Mouse (Mus musculus) 3T3-L1 (cell line): ENCODE measurements around the gene Cep95.
"Not testable (repeated sequence)": the region's sequence is repeated elsewhere in the genome, so short reads cannot be mapped to it uniquely, and the experiment has no call there.

Experiments
- DNase-seq: peaks from one replicate; pipeline ENCODE4 v3.0.0-alpha.2; 2015; ENCODE audit warnings: low read depth, low spot score

Gene Cep95

DNA sequence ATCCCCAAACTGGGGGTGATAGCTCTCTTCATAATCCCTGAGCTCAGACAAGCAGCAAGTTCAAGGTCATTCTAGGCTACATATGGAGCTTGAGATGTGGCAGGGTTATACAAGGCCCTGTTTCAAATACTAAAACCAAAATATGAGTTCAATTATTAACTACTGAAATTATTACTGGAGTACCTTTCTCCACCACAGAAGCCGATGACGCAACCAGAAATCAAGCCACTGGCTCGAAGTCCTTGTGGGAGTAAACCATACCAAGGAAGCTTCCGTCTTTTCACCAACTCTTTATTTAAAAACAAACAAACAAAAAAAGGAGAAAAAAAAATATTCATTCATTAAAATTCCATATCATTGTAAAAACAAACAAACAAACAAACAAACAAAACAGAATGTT, 12.1 kb upstream of the Cep95 start:
- DNase-seq = no peak

DNA sequence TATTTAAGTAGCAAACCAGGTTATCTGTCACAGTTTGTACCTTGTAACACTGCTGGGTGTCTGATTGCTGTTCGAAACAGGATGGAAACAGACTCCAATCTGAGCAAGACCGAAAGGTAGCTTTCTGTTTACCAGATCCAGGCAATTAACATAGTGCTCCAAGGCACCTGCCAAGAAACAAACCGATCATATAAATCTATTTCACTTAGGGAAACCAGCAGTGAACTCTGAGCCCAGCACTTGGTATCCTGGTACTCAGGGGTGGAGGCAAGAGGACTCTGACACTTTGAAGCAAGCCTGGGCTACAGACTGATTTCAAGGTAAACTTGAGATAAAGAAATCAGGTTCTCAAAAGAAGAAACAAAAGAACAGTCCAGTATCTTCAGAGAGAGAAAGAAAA, 11.7 kb upstream of the Cep95 start:
- DNase-seq = peak; percentile 3

DNA sequence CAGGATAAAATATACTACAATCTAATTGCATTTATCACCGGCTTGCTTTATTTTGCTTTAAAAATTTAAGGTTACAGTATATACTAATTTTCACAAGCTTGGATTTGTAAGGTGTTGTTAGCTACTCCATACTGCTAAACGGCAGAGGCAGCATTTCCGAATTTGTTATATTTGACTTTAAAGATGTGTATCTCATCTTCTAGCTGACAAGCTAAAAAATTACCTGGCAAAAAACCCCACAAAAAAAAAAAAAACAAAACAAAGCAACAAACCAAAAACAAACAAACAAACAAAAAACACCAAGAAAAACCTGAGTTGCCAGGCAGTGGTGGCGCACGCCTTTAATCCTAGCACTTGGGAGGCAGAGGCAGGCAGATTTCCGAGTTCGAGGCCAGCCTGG, 10.9 kb upstream of the Cep95 start:
- no peak for DNase-seq

DNA sequence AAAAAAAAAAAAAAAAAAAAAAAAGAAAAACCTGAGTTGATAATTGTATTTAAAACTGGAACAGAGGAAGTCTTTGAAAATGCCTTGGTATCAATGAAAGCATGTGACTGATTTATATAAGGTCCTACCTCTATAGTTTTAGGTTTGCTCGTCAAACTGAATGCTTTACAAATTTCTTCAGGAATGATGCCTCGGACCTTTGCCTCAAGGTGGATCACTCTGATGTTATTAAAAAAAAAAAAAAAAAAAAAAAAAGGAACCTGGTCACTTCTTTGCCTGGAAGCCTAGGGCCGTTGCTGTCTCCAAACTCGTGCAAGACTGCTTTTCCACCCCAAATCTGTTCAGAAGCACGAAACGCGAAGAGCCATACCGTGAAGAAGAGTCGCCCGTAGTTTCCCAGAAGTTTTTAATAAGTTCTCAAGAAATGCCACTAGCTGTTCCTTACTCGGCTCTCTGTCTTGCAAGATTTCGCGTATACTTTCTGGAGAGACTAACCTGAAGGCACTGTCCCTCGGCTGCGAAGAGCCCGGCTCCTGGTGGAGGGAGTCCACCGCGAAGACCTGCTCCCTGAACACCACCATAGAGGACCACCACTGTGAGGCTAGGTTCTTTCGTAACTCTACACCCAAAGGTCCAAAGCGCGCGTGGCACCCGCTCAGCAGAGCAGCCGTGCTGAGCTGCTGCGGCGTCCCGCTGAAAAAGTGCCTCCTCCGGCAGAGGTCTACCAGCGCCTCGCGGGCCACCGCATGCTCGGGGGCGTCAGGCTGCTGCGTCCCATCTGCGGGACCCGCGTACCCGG, 10.3 kb upstream of the Cep95 start:
- DNase-seq = no peak

DNA sequence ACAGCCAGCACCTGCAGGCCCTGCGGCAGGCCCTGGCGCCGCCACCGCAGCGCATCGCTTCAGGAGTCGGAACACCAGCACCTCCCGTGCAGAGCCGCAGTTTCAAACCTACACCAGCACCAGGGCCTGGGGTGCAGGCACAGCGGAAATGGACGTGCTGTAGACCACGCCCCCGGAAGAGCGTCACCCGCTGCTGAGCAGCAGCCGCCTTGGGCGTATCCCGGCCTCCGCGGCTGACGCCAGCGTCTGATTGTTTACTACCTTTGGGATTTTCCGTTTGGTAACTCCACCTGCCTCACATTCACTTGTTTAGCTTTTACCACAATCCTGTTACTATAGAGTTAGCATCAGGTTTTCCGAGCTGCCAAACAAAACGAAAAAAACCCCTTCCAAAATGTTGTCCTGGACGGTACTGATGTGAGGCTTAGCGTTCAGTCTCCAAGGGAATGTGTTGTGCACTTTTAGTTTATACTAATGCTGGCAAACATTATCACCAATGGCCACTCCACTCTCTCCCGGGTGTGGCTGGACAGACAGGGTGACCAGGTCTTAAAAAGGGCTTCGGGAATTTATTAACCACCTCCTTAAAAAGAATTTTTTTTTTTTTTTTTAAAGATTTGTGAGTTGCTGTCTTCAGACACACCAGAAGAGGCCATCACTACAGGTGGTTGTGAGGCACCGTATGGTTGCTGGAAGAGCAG, 9.5 kb upstream of the Cep95 start, which contains the start of gene Polg2:
TSS of gene Polg2 (minus strand) at position 150 of the 701 bp plus-strand sequence.
- DNase-seq = peak; percentile 96

DNA sequence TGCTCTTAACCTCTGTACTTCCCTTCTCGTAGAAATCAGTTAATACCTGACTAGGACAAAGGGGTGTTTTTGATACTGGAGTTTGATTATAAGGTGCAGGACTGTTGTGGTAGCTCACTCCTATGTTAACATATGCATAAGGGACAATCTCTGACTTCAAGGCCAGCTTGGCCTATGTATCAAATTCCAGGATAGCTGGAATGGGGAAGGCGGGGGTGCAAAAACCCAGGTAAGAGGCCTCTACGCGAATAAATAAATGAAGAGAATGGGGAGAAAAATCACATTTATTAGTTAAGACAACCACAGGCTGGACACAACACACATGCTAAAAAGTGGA, 9.0 kb upstream of the Cep95 start:
- no peak for DNase-seq

DNA sequence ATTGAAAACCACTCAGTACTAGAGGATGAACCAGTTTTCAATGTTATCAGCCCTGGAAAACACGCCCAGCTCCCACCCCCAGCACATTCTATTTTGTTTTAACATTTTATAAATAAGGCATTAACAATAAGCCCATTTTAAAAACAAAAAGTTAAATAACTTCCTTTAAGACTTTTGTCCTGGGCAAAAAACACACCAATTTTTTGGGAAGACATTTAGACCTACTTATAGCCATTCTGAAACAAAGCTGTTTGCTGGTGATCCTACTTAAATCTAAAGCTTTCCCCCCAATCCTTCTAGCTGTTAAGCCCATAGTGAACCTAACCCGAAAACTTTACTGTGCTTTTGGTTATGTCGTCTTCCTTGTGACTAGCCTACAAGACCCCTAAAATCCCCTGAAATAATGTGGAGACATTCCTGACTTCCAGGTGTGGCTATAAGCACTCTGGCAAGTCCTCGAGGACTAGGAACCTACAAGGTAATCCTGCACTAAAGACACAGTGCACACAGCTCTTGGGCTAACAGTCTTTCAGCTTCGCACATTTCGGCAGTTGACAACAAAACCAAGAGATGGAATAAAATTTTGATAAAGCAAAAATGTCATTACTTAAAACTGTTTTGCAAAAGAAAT, 8.3 kb upstream of the Cep95 start:
- peak; percentile 29 for DNase-seq

DNA sequence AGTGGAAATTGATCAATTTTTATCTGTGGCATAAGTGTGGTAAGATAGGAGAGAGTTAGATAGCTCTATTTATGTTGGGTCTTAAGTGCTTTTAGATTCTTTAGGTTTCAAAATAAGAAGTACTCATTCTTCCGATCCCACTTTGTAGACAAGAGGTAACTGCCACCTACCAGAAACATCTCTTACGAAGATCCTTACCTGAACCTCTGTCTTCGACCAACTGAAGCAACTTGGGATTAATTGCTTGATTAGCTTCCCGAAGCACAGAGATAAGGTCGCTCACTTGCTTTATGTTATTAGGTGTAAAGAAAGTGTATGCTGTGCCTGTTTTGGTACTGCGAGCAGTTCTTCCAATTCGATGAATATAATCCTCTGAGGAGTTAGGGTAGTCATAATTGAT, 6.8 kb upstream of the Cep95 start:
- DNase-seq = peak; percentile 3

DNA sequence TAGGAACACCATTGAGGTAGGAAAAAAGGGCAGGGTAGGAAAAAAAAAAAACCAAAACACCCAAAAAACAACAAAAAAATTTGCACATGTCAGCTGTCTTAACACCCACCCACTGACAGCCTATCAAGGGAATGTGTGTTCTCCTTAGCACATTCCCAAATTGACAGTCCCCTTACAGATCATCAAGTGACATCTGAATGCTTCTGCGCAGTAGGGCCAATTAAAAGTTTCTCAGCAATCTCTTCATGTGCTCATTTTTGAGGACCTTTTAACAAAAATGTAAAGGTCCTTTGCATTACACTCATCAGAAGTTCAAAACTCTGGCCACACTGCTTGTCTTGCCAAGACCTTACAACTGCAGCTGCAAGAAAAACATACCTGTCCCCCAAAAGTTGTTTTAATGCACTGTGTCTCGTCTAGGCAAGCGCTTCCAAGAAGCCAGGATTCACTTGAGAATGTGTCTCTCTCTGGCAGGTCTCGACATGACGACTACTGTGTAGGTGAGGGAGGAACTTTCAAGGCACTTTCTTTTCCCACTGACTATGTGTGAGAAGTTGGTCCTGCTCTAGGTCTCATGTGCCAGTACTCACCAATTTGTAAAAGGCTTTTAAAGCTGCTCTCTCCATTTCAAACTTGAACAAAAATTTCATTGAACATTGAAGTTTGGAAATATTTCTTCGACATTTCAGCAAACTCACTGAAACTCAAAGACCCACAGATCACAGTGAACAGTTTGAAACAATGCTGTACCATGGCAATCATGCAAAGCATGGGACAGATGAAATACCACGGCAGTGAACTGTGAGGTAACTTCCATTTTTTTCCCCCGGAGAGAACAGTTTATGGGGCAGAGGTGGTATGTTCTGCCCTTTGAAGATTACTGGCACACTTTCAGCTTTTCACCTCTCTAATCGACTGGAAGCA, 5.9 kb upstream of the Cep95 start:
- peak; percentile 20 for DNase-seq

DNA sequence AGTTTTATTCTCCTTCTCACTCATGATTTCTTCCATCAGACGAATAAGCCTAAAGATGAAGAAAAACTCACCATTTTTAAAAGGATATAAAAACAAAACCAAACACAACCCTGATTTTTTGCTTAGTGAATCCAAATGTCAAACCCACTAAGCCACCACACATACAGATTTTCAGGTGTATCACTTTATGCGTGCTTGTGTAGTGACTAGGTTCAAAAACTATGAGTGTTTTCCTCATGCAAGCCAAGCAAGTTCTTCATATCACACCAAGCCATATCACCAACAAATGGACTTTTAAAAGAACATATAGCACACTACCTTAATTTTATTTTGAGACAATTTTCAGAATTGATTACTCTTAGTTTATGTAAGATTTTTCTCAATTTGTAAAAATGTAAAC, 4.6 kb upstream of the Cep95 start:
- peak; percentile 8 for DNase-seq

DNA sequence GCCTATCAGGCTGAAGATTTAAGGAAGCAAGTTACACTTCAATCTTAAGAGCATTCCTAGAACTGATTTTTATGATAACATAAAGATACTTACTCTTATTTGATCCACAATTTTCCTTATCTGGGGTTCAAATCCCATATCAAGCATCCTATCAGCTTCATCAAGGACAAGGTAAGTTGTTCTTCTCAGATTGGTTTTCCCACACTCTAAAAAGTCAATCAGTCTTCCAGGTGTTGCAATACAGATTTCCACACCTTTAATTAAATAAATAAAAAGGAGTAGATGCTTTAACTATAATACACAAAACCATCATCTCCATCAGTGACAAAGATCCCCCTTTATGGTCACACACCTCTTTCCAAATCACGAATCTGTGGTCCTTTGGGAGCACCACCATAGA, 4.0 kb upstream of the Cep95 start:
- DNase-seq = no peak

DNA sequence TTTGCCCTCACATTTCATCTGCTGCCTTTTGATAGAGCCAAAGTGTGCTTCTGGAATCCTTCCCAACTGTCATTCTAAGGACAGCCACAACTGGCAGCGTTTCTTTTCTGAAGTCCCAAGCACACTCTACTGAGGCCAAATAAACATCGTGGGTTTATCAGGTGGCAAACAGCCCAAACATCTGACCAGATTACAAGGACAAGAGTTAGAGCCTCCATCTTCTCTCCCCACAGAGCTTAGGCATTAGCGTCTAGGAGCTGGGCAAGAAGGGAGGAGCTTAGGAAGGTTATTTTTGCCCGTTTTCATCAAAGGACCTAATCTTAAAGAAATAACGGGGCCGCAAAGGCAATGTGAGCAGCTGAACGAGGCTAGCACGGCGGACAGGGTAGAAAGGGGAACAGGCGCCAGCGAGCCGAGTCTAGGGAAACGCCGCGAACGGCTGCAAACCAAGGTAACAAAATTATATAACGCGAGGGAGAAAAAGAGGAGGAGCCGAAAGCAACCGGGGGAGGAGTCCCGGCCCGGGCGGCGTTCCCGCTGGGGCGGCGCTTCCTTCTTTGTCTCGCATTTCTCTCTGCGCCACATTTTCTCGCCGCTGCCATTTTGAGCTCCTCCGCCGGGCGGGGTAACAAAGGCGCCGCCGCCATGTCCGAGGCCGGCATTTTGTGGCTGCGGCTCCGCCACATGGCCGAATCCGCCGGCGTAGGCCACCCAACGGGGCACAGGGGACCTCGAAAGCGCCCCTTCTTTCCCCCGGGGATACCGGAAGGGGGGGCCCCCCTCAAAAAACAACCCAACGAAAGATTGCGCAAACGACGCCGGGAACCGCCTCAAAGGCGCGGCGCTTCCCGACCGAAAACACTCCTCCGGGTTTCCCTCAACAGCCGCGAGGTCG, 1.7 kb upstream of the Cep95 start:
- DNase-seq = peak; percentile 80

DNA sequence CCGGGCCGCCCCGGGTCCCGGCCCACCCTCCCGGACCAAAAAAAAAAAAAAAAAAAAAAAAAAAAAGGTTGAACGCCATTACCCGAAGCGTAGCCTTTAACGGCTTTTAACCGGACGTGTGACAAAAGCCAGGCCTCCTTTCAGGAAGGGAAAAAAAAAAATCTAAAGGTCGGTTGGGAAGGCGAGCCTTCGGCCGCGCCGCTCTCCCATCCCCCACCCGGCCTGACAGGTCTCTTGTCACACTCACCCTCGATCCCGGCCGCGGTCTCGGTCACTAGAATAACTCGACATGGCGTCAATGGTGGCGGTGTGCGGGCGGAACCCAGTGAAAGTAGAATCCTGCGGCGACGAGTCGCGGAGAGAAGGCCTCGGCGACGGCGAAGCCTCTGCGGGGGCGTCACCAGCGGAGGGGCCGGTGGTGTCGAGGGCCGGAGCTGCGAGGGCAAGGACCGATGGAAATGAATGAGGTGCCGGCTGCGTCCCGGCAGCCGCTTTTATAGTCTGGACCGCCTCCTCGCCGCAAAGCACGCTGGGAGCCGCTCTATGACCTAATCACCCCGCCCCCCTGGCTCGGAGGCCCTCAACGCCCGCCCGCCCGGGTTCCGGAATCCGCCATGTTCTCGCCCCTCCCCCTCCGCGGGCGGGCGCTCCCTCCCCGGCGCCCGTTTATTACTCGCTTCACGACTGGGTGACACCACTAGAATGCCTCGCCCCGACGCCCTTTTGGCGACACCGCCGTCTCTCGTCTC, 852 bp upstream of the Cep95 start:
- DNase-seq = peak; percentile 95

DNA sequence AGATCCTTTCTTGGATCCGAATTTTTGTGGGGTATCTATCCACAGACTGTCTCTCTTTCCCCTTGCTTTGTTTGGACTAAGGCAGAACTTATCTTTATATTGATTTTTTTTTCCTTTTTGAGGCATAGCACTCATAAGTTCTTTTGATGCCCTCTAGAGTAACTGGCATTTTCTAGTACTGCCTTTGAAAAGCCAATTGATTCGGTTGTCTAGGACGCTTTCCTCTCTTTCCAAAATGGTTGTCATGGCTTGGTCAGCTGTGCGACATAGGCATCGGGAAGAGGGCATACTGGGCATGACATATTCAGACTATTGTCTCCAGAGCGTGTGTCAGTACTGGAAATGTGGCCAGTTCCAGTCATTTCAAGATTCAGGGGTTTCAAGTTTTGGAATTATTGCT, 597 bp downstream of the Cep95 start:
- peak; percentile 60 for DNase-seq

DNA sequence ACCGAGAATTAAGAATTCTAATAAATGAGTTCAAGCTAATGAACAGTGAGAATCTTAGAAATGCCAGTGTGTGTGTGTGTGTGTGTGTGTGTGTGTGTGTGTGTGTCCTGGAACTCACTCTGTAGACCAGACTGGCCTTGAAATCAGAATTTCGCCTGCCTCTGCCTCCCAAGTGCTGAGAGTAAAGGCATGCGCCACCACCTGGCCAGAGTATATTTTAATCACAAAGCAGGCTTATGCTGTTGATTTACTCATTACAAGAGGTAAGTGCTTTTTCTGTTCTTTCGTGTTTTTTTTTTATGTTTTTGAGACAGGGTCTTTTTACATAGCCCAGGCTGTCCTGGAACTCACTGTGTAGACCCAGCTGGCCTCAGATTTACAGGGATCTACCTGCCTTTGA, 4.8 kb downstream of the Cep95 start:
- peak; percentile 49 for DNase-seq

DNA sequence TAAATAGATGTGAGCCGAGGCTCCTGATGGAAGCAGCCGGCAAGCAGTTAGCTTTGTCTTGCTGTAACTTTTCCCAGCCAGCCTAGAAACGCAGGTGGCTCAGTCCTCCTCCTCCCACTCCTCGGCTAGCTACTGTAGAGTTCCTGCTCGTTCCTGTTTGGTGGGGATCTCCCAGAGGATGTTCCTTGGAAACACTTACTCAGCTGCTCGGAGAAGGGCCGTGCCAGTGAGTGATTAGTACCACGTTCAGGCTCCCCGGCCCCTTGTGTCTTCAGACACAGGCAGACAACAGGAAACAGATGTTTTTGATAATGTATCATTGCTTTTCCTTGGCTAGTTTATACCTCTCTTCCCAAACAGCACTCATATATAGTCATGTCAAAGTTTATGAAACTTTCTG, 6.6 kb downstream of the Cep95 start:
- peak; percentile 96 for DNase-seq

DNA sequence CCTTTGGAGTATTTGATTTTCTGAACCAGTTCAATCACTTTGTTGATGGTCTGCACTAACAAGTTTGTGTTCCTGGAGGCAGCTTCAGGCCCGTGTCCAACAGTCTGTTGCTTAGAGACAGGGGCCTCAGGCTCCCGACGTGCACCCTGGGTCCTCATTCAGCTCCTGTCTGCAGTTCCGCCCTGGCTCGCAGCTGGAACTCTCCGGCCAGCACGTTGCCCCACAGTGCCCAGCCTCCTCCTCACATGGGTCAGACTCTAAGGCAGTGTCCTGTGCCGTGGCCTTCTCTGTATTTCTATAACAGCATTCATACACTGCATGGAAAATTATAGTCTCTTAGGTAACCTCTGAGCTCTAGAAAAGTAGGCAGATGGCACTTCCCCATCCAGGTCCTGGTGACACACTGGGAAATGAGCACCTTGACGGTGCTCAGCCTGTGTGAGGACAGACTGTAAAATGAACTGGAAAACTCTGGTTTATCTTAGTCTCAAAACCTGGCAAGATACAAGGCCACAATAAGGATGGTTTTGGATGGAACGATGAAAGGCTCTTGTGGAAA, 13.1 kb downstream of the Cep95 start:
- no peak for DNase-seq

DNA sequence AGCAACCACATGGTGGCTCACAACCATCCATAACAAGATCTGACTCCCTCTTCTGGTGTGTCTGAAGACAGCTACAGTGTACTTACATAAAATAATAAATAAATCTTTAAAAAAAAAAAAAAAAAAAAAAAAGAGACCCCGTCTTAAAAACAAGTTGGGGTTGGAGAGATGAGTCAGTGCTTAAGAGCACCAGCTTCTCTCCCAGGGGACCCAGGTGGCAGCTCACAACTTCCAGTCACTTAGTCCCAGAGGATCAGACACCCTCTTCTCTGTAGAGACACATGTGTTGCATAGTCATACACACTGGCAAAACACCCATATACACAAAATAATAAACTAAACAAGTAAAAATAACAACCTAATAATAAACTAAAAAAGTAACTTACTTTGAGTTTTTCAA, 18.4 kb downstream of the Cep95 start:
- not testable (repeated sequence) for DNase-seq

DNA sequence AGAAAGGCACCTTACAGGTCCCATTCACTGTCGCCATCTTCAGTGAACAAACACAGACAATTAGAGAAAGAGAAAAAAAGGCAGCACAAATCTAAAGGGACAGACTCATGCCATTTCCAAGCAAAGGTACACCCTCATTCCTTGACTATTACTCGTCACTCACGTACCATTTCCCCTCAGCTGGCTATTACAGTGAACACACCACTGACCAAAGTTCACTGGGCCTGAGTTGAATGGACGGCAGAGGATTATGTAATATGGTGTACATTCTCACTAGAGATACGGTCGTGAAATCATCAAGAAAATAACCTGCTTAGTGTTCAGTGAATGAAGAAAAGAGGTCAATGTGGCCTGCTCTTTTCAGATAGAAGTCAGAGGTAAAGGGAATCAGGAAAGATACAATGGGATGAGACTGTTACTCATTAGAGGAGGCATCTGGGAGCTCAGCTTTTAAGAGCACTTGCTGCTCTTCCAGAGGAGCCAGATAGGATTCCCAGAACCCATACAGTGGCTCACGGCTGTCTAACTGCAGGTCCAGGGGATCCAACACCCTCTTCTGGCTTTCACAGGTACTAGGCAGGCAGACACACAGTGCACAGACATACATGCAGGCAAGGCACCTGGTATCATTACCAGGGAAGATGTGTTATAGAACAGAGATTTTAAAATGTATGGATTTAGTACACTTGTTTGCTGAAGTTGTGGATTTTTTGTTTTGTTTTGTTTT, 23.5 kb downstream of the Cep95 start:
- no peak for DNase-seq
